Mouse (Mus musculus): ENCODE measurements at regions not wholly inside any gene's neighbourhood (a gene's known extent, or its start where the extent isn't known, plus 50 kb on each side); places are given as distances from the start of the nearest gene placed in this dataset.

DNA sequence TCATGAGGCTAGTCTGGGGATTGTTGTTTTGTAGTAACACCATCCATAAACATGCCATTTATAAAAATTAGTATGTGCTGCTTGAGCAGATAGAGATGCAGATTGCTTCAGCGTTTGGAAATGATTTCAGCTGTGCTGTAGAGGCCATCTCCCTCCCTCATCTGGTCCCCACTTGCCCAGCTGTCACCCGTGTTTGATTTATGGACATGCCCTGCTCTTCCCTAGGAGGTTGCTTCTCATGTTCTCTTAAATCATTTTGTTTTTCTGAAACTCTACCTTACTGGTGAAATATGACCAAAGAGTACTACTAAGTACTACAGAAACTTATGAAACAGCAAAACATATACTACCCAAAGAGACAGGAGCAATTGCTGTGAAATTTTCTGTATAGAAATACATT is 284.7 kb upstream of the N6amt1 start:
- no peak for TF ChIP-seq POLR2A (IDR thresholded peaks at IDR 0.05; ENCODE audit: low read depth, low read length)
- TF ChIP-seq CTCF (IDR thresholded peaks at IDR 0.05; ENCODE audit: extremely low read depth, insufficient read depth, insufficient read length, insufficient replicate concordance), result no peak

Measured in spleen, adult 2 months (tissue).